Mouse (Mus musculus): Measurements from ENCODE around the gene Arid1b. TPM values are rescaled to one million over a fixed set of nuclear protein-coding genes. Genes with fewer than 3 reads are reported as not detected.

Arid1b gene
- total RNA-seq, 2 experiments from 2014 or later, result 23.5 to 27.7 TPM

DNA sequence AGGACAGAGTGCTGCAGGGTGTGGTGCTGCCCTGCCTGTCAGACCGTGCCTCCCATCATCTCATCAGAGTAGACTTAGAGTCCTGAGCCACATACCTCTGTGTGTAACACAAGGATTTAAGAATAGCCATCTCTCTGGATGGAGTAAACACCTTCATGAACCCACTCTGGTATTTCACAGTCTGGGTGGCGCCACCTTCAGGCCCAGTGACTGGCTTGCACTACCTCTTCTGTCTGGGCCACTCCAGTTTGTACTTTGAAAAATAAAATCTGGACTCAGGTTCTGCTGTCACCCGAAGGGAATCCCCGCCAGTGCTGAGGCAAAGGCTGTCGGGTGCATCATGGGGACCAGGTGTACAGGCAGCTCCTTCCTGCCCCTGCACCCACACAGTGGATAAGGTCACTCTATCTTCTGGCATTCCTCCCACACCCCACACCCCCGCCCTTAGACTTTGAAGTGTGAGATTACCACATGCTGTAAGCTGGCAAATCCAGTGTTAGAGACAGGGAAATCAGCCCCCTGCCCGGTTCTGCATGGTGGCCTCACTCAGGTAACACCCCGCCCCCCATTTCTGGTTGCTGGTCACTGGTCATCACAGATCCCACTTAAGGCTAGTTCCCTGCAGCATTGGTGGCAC is 327.6 kb downstream of the Arid1b start:
- no peak for DNase-seq

DNA sequence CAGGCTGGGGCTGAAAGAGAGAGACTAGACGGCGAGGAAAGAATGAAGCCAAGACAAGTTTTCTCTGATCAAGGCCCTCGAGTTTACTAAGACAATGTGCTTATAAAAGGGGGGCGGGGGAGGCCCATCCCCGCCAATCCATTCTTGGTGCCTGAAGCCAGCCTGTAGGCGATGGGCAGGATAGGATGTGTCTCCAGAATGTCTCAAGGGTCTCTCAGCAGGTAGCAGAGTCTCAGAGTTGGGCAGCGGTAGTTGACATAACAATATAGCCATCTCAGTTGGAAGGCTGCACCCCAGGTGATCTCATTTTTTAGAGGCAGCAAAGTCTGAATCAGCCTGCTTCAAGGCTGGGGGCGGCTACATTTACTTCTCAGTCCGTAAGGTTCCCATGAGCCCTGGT is 328.5 kb downstream of the Arid1b start:
- DNase-seq, result no peak

DNA sequence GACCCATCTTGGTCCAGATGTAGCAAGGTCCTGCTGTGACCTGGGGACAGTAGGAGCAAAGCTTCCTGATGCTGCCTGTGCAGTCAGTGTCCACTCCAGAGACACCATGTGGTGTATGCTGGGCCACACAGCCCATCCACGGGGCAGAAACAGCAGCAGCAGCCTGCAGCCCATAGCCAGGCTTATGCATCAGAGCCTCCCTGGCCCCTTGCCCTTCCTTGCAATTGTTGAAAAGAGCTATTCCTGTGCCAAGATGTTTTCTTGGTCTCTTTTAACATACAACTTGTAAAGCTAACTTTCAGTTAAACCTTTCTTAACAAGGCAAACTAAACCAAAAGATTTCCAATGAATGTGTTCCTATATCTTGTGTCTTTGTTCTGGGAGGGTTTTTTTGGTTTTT is 329.6 kb downstream of the Arid1b start:
- DNase-seq, result peak in 1 of 2 experiments; percentile 18

DNA sequence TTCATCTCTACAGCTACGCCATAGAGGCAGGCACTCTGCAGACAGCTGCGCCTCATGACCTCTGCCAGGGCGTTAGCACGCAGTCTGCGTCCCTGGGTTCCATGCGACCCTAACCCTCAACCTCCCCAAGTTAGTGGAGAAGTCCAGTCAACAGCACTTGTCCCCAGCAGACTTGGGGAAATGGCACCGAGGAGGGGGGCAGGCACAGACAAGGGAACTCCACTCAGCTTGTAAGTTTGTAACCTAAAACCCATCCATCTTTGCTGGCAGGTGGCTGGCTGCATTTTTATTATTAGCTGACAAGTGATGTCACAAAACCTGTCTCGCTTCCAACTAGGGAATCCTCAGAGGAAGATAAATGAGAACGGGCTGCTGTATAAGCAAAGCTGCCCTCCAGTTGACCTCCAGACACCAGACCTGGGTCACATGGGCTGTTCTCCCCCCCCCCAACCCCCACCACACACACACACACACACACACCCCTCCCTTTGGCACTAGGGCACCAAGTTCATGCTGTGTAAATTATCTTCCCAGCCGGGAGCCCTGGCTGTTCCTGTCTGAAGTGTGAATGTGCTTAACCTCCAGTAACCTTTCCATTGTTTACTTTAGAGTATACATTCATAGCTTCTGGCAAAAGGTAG is 330.2 kb downstream of the Arid1b start:
- peak; percentile 67 to 73 for DNase-seq

DNA sequence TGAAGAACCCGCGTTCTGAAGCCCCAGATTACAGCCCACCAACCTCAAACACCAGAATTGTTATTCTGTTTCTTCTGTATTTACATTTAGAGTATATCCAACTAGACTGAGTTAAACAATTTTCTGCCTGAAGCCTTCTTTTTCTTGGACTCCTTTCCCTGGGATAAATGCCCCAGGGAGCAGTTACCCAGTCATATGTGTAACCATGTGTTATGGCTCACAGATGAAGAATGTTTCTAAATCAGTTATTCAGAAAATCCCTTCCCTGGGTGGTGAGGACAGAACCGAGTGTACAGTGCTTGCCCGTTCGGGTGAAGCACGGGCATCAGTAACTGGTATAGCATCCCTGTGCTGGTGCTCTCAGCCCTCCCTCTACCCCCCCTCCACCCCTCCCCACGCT is 332.6 kb downstream of the Arid1b start:
- DNase-seq, result no peak

DNA sequence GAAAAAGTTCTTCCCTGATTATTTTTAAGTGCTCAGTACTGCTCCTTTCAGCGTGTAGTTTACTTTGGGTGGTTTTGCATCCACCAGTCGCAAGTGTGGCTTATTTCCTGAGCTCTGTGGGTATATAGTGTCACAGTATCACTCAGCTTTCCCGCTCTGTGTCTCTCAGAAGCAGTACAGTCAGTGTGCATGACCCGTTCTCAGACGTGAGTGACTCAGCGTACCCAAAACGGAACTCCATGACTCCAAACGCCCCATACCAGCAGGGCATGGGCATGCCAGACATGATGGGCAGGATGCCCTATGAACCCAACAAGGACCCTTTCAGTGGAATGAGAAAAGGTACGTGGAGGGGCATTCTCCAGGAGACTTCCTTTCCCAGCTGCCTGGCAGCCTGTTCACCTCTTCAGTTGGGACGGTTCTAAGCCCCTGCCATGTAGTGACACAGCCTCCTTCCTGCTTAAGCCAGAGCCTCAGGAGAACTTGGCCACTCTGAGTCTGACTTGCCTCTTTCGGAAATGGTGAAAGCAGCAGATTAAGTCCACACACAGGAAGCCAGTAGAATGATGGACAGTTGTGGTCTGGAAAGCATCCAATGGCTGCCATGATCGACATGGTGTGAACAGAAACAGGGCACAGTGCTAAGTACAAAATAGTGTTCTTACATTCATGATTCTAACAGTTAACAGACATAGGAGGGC is 333.5 kb downstream of the Arid1b start:
- peak in 1 of 2 experiments; percentile 27 for DNase-seq

DNA sequence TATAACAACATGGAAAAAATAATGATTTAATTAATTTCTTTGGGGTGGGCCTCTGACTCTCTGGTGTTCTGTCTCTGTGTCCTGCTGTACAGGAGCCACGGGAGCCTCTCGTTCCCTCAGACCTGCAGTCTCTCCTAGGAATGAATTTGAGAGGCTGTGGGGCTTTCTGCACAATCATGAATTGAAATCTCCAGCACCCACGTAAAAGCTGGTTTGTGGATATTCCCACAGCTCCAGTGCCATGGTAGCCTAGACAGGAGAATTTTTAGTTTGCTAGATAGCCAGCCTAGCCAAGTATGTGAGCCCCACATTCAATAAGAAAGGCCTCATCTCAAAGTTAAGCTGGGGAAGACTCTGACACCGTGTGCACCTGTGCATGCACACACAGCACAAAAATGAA is 335.3 kb downstream of the Arid1b start:
- no peak for DNase-seq

DNA sequence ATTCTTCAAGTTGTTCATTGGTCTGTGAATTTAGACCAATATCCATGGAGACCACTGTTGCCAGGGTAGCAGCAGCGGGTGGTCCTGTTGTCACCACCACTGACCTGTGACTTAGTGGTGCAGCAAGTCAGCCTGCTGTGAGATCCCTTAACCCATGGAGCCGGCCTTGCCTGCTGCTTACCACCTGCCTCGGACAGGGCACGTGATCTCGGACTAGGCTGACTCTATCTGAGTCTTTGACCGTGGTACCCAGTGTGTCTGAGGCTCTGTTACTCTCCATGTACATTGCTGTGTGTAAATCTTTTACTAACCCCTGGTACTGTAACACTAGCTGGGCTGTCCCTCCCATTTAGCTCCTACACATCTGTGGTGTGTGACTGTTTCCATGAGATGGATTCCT is 335.9 kb downstream of the Arid1b start:
- no peak for DNase-seq

DNA sequence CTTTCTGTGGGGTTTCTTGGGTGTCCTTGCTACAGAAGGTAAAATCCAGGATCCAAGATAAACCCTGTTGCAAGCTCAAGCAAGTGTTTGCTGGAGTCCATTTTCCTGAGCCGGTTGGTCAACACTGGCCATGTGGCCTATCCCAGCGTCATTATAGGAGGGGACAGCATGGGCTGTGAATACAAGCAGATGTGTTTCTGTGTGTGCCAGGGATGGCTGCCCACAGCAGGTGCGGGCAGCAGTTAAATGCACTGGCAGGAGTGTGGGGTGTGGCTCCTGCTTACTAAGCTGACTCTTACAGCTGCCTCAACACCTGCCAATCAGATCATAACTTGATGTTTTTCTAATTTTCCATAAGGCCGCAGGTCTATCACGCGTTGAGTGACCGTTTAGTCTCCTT is 336.5 kb downstream of the Arid1b start:
- no peak for DNase-seq

DNA sequence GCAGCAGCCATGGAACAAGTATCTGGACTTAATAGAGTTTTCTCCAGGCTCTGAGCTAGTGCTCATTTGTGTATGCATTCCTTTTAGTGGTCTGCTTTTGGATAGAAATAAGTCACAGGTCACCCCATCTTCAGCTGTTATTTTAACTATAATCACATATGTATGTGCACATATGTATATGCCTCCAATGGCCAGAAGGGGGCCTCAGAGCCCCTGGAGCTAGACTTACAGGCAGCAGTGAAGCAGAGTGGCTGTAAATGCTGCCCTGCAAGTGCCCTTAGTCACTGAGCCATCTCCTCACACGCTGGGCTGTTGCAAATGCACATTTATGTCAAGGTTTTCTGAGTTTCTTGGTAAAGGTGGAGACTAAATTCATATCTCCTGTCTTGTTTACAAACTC is 337.3 kb downstream of the Arid1b start:
- DNase-seq, result no peak

DNA sequence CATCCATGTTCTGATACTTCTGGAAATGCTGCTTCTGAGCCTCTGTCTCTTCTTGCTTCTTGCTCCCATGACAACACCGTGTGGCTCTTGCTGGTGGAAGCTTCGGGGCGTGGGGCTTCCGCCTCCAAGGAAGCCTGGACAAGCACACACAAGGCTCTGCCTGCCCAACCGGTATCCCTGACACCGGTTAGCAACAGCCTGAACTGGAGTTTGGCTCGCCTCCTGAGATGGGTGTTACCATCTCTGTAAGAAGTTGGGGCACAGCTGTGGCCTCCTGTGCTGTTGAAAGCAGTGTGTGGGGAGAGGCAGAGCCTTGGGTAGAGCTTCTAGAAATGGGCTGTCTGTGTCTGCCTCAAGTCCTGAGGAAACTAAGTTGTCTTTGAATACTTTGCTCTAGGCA is 340.4 kb downstream of the Arid1b start:
- peak; percentile 28 to 40 for DNase-seq

DNA sequence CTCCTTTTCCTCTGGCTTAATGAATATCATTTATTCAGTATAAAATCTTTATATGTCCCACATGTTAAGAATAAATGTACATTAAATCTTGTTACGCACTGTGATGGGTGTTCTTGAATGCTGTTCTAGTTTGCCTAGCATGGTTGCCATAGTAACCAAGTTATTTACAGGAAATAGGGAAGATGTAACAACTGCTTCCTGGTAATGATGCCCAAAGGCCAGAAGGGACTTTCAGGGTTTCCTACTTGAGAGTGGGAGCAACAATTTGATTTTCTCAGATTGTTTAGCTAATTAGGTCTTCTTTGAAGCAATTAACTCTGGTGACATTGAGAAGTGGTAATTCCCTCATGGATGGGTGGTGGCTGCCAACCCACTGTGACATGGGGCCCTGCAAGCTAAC is 350.3 kb downstream of the Arid1b start:
- DNase-seq, result no peak

DNA sequence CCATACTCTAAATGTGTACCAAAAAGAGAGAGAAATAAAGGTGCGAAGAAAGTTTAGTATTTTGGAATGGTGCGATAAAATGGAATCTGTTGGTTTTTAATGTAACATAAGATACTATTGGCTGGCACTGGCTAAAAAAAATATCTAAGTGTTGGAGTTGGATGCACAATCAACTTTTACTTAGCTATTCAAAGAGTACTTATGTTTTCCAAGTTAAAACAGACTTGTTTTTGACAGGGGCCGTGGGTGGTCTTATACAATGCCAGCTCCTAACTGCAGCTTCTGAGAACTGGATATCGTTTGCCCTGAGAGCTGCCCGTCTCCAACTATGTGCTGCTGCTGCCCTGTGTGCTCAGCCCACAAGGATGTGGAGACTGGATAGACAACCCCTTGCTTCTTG is 351.7 kb downstream of the Arid1b start:
- DNase-seq, result no peak

DNA sequence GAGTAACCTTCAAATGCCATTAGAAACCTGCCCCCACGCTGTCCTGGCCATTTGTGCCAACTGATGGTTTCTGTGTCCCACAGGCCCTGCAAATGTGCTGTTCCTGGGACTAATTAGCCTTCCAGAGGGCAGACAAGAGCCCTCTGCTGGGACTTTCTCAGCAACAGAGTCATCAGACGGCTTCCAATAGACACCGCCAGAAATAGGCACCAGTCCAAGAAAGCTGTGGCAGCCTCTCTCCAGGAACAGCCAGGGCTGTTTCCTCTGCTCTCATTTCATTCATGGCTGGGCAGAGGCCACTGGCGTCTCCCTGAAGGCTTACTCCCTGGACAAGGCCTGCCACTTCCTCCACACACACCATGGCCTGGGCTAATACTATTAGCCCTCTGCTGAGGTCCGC is 358.8 kb downstream of the Arid1b start:
- peak; percentile 49 to 58 for DNase-seq

DNA sequence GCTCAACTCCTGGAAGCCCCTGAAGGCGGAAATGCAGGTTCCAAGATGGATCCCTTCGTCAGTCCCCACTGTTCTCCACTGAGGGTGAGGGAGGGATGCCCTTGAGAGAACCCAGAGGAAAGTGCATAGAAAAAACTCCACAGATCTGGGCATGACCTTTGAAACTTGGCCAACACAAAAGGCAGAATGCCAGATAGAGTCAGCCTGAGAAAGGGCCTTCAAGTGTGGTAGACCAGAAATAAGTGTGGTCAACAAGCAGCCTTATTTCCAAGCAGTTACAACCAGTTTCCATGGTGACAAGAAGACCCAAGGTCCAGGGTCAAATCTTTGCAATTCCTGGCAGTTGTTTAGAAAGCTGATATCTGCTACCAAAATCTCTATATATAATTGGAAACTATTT is 366.6 kb downstream of the Arid1b start:
- DNase-seq, result no peak

DNA sequence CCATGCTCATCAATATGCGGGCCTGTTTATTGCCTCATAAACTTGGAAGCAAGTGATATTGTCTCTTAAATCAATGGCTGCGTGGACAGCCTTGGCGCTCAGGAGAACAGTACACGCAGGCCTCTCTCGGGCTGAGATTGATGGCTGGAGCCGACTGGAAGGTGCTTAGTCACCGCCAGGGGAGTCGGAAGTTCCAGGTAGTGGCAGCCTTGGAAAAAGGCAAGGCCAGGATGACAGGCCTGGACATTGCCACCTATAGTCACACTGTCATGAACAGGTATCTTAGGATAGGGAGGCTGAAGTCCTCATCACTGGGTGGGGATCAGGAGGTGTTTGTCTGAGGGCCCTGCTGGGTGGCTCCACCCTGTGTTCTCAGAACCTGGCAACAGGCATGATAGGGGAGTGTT is 371.9 kb downstream of the Arid1b start:
- DNase-seq, result no peak

DNA sequence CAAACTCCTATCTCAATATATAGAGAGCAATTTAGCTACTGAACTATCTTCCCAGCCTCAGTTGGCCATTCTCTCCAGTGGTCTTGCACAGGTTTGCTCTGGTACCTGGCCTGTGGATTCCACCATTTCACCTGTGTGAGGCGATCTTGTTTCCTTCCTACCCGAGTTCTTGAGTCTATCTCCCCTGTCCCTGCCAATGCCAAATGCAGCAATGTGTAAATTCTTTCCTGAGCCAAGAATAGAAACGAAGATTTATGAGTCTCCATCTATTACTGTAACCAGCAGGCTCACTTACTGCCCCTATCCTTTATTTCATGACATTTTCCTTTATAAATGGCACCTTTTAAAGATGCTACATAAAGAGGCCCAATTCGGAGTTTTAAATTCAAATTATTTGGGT is 376.9 kb downstream of the Arid1b start:
- no peak for DNase-seq

DNA sequence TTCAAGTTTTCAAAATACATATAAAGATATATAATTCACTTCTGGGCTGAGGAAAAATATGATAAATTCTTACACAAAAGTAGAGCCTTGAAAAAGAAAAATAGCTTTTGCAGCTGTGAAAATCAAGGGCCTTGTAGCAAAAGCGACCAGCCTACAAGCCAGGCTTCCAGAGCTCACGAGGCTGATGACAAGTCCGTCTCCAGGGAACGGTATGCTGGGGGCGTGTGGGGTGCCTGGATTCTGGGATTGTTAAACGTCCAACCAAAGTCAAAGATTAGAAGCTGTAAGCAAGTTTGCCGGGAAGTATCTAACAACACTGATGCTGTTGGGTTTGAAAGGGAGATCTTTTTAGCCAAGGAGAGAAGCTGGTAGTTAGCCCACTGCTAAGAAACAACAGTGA is 377.4 kb downstream of the Arid1b start:
- DNase-seq, result no peak

DNA sequence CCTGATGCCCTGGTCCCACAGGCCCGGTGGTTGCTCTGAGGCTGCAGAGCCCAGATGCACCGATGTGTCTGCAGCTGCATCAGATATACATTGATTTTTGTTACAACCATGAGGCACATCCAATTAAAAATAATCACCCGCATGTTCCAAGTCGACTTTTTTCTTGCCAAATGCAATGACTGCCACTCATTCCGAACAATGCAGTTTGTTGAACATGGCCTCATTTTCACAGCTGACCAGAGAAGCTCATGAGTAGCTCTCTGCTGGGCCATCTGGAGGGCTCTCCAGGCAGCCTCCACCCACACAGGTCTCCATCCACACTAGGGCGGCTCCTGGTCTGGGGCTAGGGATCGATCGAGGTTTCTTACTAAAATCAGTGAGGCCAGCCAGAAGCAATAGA is 378.8 kb downstream of the Arid1b start:
- DNase-seq, result no peak

DNA sequence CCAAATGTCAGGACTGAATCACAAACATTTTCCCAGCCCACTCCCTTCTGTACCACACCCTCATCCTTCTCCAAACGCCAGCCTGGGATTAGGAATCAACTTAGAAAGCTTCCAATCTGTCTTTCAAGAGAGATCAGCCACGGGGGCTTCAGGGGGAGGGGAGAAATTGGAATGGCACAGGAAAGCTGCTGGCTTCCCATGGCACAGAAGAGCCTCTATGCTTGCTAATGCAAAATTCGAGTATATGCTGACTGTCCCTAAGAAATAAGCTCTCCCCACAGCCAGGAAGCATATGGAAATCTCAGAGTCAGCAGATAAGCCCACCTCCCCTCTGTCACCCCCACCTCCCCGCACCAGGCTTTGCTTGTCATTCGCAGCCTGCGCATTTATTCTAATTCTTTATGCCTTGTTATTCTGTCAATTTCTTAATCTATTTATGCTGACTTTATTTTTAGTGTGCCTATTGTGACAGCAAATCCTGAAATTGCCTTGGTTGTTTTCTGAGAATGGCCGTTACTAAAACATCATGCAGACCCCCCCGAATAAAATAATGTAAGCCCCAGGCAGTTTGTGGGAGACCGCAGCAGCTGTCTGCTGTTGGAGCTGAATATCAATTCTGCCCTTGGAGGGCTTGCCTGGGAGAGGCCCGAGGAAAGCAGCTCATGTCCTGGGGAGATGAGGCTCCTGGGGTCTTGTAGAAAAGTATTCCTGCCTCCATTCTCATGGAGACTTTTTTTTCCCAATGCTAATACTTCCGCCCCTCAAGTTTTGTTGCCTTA is 383.2 kb downstream of the Arid1b start:
- no peak for DNase-seq

DNA sequence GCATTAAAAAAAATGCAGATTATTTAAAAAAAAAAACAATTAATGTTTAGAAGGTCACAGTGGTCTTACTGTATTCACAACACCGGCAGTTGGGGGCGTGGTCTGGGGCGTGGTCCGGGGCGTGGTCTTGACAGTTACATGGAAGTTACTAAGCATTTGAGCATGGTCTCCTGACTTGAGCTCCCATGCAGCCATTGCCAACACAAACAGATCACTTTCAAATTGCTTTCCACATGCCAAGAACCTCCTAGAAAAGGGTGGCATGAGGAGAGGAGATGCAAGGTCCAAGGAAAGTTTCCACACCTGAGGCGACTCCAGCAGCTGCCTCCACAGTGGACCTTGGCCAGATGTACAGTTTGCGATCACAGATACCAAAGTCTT is 383.8 kb downstream of the Arid1b start:
- DNase-seq, result no peak

DNA sequence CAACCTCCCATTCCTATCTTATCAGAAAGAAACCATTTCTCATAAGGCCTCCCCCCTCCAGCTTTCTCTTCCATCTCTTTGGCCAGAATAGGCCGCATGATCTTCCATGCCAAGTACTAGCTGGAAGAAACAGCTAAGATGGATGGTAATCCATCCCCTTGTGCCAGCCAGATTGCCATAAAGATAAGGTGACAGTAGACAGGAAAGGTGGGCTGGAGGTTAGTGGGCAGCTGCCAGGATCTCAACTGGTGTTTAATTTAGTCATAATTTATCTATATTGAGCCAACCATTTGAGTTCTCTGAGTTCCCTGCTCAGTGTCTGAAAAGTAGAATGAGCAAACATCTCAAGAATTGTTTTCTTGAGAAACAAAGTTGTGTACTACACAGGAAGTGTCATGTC is 391.6 kb downstream of the Arid1b start:
- DNase-seq, result no peak
